Mouse (Mus musculus) hematopoietic stem cell, adult 5-6 weeks (primary cell): Measurements from ENCODE around the gene Rmnd5b. TPM values are rescaled to one million over a fixed set of nuclear protein-coding genes. Genes with fewer than 3 reads are reported as not detected.
"Not testable (repeated sequence)": the region's sequence is repeated elsewhere in the genome, so short reads cannot be mapped to it uniquely, and the experiment has no call there.

Source experiments
- ATAC-seq, 2 experiments: fragments of 125-278 bp in 1 of 2; replicated peaks in 1 of 2; 2 replicates each; pipeline ENCODE4 v1.8.0; 2016 to 2017; ENCODE audit warnings: inconsistent platforms in 2 of 2, mild to moderate bottlenecking in 2 of 2, moderate number of reproducible peaks in 2 of 2, low read depth in 1 of 2, moderate TSS enrichment in 1 of 2; ENCODE audit not compliant: low FRiP score in 2 of 2, poor library complexity in 2 of 2, severe bottlenecking in 2 of 2, insufficient read depth in 1 of 2, low TSS enrichment in 1 of 2
- total RNA-seq: library from RNA; stranded (forward); fragments of 172-1452, 232-1000 nt; gene quantifications from 2 replicates; pipeline ENCODE4 v1.2.3, GENCODE M21; 2017

The Rmnd5b gene
- total RNA-seq, 1 experiment from 2014 or later, result 15.6 TPM

DNA sequence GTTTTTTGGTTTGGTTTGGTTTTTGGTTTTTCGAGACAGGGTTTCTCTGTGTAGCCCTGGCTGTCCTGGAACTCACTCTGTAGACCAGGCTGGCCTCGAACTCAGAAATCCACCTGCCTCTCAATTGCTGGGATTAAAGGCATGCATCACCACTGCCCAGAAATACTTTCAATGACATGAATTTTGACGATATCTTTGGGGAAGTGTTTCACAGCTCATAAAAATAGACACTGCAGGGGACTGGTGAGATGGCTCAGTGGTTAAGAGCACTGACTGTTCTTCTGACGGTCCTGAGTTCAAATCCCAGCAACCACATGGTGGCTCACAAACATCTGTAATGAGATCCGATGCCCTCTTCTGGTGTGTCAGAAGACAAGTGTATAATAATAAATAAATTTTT is 25.8 kb downstream of the Rmnd5b start:
- not testable (repeated sequence) for ATAC-seq

DNA sequence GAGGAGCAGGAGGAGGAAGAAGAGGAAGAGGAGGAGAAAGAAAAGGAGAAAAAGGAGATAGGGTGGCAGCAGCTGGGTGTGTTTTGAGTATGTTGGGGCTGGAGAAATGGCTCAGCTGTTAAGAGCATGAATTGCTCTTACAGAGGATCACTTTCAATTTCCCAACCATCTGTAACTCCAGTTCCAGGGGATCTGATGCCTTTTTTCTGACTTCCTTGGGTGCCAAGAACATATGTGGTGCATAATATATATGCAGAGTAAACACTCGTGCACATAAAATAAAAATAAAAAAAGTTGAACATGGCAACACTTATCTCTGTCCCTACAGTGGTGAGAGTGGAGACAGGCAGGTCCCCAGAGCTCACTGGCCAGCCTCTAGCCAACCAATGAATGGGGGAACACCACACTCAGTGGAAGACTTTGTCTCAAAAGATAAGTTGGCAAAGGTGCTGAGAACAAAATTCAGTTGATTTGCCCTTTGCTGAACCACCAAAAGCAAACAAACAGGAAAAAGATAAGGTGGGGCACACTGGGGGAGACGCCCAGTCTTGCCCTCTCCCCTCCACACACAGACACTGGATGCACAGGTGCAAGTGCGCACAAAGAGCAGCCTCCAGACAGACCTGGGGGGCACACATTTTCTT is 26.3 kb downstream of the Rmnd5b start:
- no peak for ATAC-seq

- ATAC-seq, result peak; percentile 15 to 24; a peak in 3 of 4 replicates
These were observed 28.5 kb downstream of the Rmnd5b start for GRCm38 (mm10) chr11:51607096-51607738.

DNA sequence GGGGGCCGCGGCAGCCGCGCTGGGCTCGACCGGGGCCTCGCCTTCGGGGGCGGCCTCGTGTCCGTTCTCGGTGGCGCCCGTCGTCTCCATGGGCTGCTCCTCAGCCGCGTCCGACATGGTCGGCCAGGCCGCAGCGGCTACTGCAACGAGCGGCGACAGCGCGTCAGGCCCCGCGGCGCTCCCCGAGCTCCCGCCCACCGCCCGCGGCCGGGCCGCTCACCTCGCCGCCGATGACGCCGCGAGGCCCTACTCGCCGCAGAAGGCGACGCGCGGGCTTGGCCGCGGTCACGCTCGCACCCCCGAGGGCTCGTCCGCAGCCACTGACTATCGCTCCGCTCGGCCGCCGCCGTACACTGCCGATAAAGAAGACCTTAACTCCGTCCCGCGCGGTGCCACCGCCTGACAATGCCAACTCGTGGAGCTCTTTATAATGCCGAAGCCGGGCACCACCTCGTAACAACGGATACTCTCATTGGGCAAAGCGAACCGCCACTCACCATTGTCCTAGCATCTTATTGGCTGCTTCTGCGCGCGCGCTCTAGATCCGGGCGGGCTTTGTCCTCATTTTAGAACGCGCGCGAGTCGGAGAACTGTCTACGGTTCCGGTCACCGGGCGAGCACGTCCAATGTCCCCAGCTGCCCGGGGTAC is 29.1 kb downstream of the Rmnd5b start, which contains the start of gene Hnrnpab:
Hnrnpab (minus strand) TSS at position 401 of the 649 bp plus-strand sequence.
- peak; percentile 81 to 90 for ATAC-seq

DNA sequence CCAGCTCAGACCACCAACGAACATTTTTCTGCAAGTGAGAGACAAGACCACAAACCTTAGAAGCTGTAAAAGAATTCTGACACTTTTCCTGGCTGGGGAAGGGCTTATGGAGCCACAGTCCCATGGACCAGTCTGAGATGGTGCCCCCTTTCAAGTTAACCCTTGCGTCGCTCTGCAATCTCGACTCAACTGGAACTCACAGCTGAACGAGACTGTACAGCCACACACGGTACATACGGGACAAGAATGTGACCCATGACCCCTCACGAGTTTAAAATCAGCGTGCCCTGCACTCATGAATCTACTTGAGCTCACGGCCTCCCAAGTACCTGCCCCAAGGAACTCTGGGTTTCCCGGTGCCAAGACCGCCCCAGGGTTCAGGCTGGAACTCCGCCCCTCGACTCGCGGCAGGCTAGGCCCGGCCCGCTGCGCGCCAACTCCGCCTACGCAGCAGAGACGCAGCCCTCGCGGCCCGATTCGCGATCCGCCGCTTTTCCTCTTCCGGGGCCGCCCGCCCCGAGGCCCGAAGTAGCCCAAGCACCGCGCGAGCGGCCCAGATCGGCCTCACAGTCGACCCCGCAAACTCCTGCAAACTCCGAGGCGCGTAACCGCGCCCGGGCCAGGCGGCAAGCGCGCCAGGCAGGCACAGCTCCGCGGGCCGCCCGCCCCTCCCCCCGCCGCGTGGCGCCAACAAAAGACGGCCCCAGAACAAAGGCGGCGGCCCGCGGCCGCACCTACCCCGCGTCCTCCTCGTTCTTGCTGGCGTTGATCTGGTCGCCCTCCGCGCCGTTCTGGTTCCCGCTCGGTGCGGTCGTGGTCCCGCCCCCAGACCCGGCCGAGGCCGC is 29.9 kb downstream of the Rmnd5b start:
- peak; percentile 55 to 70 for ATAC-seq

- ATAC-seq, result no peak
These were observed 33.4 kb downstream of the Rmnd5b start for GRCm38 (mm10) chr11:51602253-51602652.

- ATAC-seq, result no peak
These were observed 38.1 kb downstream of the Rmnd5b start for GRCm38 (mm10) chr11:51597553-51597952.

DNA sequence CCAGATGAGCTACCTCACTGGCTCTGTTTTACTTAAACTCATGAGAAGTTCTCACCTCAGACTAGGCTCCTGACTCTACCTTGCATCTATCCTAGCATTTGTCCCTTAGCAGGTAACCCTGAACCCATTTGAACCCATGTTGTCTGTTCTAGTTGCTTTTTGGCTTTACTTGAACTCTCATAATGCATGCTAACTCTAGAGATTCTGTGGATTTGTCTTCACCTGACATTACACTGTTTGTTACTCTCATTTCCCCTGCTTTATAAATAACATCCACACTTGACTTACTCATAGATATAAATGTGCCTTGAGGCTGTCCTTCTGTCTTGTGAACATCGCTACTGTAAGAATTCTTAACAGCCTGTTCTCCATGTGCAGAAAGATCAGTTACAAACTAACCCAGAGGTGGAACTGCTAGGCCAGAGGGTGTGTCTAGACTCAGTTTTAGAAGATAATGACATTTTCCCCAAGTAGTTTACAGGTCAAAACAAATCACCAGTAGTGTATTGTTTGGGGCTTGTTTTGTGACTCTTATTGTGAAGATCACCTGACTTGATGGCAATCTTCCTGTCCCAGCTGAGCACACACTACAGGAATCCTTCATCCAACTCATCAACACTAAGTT is 40.1 kb downstream of the Rmnd5b start:
- no peak for ATAC-seq

- ATAC-seq, result no peak; a peak in 1 of 4 replicates
These were observed 40.9 kb downstream of the Rmnd5b start for GRCm38 (mm10) chr11:51594715-51595350.

- ATAC-seq, result no peak
These were observed 41.8 kb downstream of the Rmnd5b start for GRCm38 (mm10) chr11:51593849-51594248.

GRCm38 (mm10) chr11:51593368-51593767 is 42.3 kb downstream of the Rmnd5b start:
- ATAC-seq, result no peak

- no peak for ATAC-seq
These were observed 43.8 kb downstream of the Rmnd5b start for GRCm38 (mm10) chr11:51591915-51592314.

- ATAC-seq, result no peak
These were observed 44.5 kb downstream of the Rmnd5b start for GRCm38 (mm10) chr11:51591168-51591567.

GRCm38 (mm10) chr11:51590002-51590401 is 45.7 kb downstream of the Rmnd5b start:
- ATAC-seq, result no peak

DNA sequence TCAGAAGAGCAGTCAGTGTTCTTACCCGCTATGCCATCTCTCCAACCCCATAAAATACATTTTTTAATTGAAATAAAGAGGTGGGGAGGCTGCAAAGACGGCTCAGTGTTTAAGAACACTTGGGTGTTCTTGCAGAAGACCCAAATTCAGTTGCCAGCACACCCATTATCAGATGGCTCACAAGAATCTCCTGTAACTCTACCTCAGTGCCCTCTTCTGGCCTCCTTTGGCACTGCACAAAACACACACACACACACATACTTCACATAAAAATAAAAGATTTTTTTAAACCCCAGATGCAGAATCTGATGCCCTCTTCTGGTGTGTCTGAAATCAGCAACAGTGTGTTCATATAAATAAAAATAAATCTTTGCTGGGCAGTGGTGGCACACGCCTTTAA is 46.9 kb downstream of the Rmnd5b start:
- ATAC-seq, result no peak

GRCm38 (mm10) chr11:51587059-51587458 is 48.6 kb downstream of the Rmnd5b start:
- ATAC-seq, result no peak

DNA sequence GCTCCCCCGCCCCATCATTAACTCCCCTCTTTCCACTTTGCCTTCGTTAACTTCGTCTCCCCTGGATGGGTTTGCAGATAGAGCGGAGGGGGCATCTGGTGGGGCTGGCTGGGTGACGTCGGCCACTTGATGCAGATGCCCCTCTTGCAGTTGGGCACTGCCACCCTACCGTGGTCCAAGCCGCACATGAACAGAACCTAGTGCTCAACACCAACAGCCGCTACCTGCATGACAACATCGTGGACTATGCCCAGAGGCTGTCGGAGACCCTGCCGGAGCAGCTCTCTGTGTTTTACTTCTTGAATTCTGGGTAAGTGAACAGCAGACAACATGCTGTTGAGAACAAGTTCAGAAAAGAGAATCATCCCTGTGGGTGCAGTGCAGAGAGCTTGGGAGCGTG is 49.3 kb downstream of the Rmnd5b start:
- ATAC-seq, result no peak
